Mouse (Mus musculus): Measurements from ENCODE around the gene Myh13. TPM values are rescaled to one million over a fixed set of nuclear protein-coding genes. Genes with fewer than 3 reads are reported as not detected.

Myh13 gene
- total RNA-seq, 2 experiments from 2014 or later = 3.0 to 4.1 TPM

- no peak for DNase-seq
Observed at GRCm38 (mm10) chr11:67390679-67391384, 69.4 kb downstream of the Myh13 start.

- no peak for DNase-seq
Observed at GRCm38 (mm10) chr11:67392369-67392768, 70.9 kb downstream of the Myh13 start.

- DNase-seq = no peak
Observed at GRCm38 (mm10) chr11:67400956-67401355, 79.5 kb downstream of the Myh13 start.

GRCm38 (mm10) chr11:67414346-67414940 is 93.0 kb downstream of the Myh13 start:
- no peak for DNase-seq

Other genes with a start within 250 kb of the Myh13 start
- gene Myh3, start 243.4 kb upstream of the Myh13 start, total RNA-seq (2021) = 100 to 1,000 TPM in 1 of 2 experiments, 10 to 100 TPM in 1; 79.0 to 104 TPM
- 1,000 to 10,000 TPM; 1,145 to 1,256 TPM for gene Myh2, start 150.6 kb upstream of the Myh13 start, total RNA-seq (2021)
- gene Myh1, start 121.6 kb upstream of the Myh13 start, total RNA-seq (2021) = 1,000 to 10,000 TPM; 4,609 to 4,620 TPM
- over 10,000 TPM; 17,280 to 21,084 TPM for gene Myh4, start 83.6 kb upstream of the Myh13 start, total RNA-seq (2021)
- gene Myh8, start 44.5 kb upstream of the Myh13 start, total RNA-seq (2021) = 1,000 to 10,000 TPM; 2,237 to 2,877 TPM
- 10 to 100 TPM; 22.7 to 27.1 TPM for gene Gas7, start 133.8 kb downstream of the Myh13 start, total RNA-seq (2021)